Mouse (Mus musculus): ENCODE measurements around the gene Wrnip1.
"Not testable (repeated sequence)": the region's sequence is repeated elsewhere in the genome, so short reads cannot be mapped to it uniquely, and the experiment has no call there.

Wrnip1 gene

DNA sequence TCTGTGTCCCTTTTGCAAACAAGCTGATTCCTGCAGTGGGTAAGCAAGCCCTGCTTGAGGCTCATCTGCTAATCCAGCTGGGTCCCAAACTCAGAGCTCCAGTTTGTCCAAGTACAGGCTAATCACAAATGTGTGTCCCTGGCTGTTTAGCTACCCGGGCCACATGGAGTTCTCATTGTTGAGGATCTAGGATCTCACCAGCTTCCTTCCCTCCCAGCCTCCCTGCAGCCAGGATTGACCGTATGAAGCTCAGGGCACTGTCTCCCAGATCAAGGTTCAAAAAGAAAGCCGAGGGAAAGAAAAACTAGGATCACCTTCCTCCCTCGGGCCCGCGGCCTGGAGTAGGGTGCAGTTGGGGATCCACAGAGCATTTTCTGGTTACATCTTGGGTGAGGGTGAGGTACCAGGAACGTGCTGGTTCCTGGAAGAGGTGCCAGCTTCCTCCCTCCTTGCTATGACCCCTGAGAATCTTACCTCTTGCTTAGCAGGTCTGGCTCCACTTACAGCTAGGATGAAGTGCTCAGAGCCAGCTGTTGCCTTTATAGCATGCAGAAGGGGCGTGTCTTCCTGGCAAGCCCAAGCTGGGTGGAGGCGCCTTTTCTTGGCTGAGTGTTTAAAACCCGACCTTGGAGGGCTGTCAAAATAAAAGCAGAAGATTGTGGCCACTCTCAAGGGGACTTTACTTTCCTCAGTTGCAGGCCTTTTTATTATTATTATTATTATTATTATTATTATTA, 49.0 kb downstream of the Wrnip1 start, which contains the start of gene Serpinb1a:
TSS of gene Serpinb1a (minus strand) at position 518 of the 737 bp plus-strand sequence.
- DNase-seq (ENCODE audit: low spot score in 2 of 2) = peak; percentile 85

DNA sequence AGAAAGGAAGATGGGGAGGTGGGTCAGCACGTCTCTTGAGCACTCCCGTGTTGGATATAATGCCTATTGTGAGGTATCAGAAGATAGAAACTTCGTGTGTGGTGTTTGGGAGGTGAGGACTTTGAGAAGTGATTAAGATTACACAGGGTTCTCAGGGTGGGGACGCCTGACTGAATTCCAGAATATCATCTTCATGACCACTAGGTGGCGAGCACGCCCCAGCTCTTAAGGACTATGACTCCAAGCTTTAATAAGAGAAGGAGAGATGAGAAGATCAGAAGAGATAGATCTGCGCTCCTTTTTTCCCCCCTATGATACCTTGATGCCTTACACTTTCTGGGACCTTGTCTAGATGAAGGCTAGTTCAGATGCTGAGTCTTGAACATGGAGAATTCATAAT, 50.1 kb downstream of the Wrnip1 start:
- DNase-seq (ENCODE audit: low spot score in 2 of 2) = peak; percentile 43 to 48

DNA sequence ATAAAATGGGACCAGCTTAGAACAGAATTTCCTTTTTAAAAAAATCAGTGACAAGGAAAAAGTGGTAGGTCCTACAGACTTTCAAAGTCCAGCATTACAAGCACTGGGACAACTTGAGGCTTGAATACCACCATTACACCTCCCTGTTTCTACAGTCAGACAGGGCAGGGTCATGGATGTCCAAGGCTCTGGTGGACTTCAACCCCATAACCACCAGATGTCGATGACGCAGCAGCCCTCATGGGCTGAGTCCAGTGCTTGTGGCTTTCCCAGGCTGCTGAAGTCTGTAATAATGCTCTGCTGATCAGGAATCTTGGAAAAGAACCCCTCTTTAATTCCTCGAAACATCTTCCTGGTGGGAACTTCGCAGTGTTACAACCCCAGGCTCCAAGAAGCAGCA, 50.7 kb downstream of the Wrnip1 start:
- no peak for DNase-seq (ENCODE audit: low spot score in 2 of 2)

DNA sequence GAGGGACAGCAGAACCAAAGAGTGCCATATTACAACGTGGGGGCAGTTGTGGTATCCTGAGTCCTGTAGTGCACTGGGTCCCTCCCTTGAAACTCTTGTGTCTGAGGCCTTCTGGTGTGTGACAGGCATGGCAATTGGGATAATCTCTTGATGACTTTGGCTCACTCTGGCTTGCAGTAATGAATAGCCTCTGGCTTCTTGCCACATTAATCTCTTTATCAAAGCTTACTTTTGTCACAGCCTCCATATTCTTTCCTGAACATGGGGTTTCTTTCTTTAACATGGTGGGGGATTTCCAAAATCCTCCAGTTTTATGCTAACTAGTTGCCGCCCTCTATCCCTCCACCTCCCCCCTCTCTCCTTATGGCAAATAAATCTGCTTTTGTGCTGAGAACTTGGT, 51.2 kb downstream of the Wrnip1 start:
- DNase-seq (ENCODE audit: low spot score in 2 of 2) = no peak

DNA sequence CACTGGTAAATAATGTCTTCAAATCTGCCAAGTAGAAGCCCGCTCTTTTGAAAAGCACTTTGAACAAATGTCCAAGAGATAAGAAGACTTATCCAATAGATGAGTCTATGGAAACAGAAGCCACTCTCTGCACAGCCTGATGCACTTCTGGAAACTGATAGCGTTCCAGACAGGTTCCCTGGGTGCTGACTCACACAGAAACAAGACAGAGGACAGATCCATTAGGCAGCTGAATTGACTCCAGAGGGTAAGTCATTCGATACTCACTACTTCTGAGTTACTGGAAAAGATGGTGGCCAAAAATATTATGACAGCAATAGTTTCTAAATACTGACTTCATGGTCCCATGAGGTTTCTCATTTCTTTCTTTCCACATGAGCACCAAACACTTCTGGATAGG, 59.0 kb downstream of the Wrnip1 start:
- no peak for DNase-seq (ENCODE audit: low spot score in 2 of 2)

- DNase-seq (ENCODE audit: low spot score in 2 of 2) = peak in 1 of 2 experiments; percentile 10
Measured at GRCm38 (mm10) chr13:32863456-32863855, 61.6 kb downstream of the Wrnip1 start.

DNA sequence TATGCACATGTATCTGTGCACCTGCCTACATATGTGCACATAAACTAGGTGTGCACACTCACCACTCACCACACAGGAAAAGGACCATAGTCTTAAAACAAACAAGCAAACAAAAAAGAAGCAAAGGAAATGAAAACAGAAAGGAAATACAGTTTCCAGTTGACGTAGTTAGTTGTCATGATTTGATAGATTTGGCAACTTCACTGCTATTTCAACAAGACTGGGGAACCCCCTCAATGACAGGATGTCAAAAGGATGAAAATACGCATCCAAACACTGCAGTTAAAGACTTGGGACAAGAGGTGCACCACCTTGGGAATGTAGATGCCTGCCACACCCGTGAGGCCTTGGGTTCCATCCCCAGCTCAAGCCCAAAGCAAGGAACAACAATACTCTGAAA, 62.7 kb downstream of the Wrnip1 start:
- DNase-seq (ENCODE audit: low spot score in 2 of 2) = not testable (repeated sequence)

DNA sequence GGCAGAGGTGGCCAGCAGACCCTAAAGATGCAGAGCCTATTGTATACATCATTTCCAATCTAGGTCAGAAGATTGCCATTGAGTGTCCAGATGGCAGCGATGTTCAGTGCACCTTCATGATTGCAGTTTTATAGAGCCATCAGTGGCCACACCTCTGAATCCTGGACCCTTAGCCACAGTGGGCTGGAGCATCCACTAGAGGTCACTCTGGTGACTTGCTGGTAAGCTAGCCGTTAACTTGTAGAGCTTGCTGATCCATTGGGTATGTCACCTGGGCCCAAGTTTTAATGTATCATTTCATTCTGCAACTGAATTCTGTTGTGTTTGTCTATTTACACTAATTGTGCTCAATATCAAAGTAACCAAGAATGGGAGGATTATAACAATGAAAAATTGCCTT, 63.8 kb downstream of the Wrnip1 start:
- peak in 1 of 2 experiments; percentile 12 for DNase-seq (ENCODE audit: low spot score in 2 of 2)

GRCm38 (mm10) chr13:32866484-32866883, 64.6 kb downstream of the Wrnip1 start:
- peak; percentile 53 to 73 for DNase-seq (ENCODE audit: low spot score in 2 of 2)

DNA sequence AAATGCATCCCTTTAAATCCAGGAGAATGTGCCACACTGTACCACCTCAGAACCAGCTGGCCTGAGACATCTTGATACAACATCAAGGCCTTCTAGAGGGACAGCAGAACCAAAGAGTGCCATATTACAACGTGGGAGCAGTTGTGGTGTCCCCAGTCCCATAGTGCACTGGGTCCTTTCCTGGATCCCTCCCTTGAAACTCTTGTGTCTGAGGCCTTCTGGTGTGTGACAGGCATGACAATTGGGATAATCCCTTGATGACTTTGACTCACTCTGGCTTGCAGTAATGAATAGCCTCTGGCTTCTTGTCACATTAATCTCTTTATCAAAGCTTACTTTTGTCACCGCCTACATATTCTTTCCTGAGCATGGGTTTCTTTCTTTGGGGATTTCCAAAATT, 65.2 kb downstream of the Wrnip1 start:
- no peak for DNase-seq (ENCODE audit: low spot score in 2 of 2)

DNA sequence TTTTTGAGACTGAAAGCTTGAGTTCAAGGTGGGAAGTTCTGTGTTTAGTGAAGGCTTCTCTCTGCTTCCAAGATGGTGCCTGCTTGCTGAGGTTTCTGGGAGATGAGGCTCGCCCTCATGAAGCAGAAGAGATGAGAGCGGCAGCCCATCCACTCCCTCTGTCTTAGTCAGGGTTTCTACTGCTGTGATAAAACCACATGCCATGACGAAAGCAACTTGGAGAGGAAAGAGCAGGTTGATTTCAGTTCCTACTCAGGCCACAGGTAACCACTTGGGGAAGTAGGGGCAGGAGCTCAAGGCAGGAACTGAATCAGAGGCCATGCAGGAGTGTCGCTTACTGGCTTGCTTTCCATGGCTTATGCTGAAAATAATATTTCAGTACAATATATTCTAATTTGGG, 66.4 kb downstream of the Wrnip1 start:
- peak; percentile 18 to 26 for DNase-seq (ENCODE audit: low spot score in 2 of 2)

- DNase-seq (ENCODE audit: low spot score in 2 of 2) = no peak
Measured at GRCm38 (mm10) chr13:32868843-32869242, 67.0 kb downstream of the Wrnip1 start.

All from spleen, postnatal 36 days (tissue).